Mouse (Mus musculus) neural tube, embryonic 15.5 days (tissue): ENCODE measurements at regions not wholly inside any gene's neighbourhood (a gene's known extent, or its start where the extent isn't known, plus 50 kb on each side); places are given as distances from the start of the nearest gene placed in this dataset.

Source experiments
- ATAC-seq: fragments of 200-750 bp; cut with Nextera tagmentation; 2 replicates; pipeline ENCODE4 v1.8.0; 2017; ENCODE audit warnings: mild to moderate bottlenecking, moderate TSS enrichment, moderate library complexity; ENCODE audit not compliant: low FRiP score
- H3K27ac ChIP-seq: fragments of 300-500 bp; sonication (generic); replicated peaks from 2 replicates; pipeline ENCODE4 v1.5.1; 2015; ENCODE audit warnings: mild to moderate bottlenecking, inconsistent platforms
- H3K27me3 ChIP-seq: fragments of 300-500 bp; sonication (generic); replicated peaks from 2 replicates; pipeline ENCODE4 v1.6.1; 2015; ENCODE audit warnings: inconsistent platforms
- H3K36me3 ChIP-seq: fragments of 300-500 bp; sonication (generic); 2 replicates; pipeline ENCODE4 v1.6.1; 2015; ENCODE audit warnings: inconsistent platforms
- H3K4me1 ChIP-seq: fragments of 300-500 bp; sonication (generic); 2 replicates; pipeline ENCODE4 v1.6.1; 2015; ENCODE audit warnings: inconsistent platforms
- H3K4me2 ChIP-seq: fragments of 300-500 bp; sonication (generic); 2 replicates; pipeline ENCODE4 v1.6.1; 2015; ENCODE audit warnings: inconsistent platforms, mild to moderate bottlenecking, moderate library complexity
- H3K4me3 ChIP-seq: fragments of 300-500 bp; sonication (generic); replicated peaks from 2 replicates; pipeline ENCODE4 v1.5.1; 2015; ENCODE audit warnings: mild to moderate bottlenecking, inconsistent platforms
- H3K9ac ChIP-seq: fragments of 300-500 bp; sonication (generic); replicated peaks from 2 replicates; pipeline ENCODE4 v1.6.1; 2015; ENCODE audit warnings: mild to moderate bottlenecking, inconsistent platforms
- H3K9me3 ChIP-seq: fragments of 300-500 bp; sonication (generic); replicated peaks from 2 replicates; pipeline ENCODE4 v1.6.1; 2016; ENCODE audit warnings: inconsistent platforms
- WGBS: fragments of 180-500 bp; shearing (Covaris S2); methylation state at CpG from one replicate; pipeline ENCODE4 v1.1.7; 2015; ENCODE audit warnings: mixed read lengths; 5-methylcytosine and 5-hydroxymethylcytosine counted together

- Histone ChIP-seq H3K9me3 (no peaks in the 10 kb centered on the region), H3K27ac (no peak overlapping the region), H3K4me3 (no peak overlapping the region), H3K27me3 (no peaks in the 10 kb centered on the region), H3K4me2 (no peak overlapping the region), H3K9ac (no peak overlapping the region), H3K36me3 (no peaks in the 10 kb centered on the region), H3K4me1 (no peaks in the 10 kb centered on the region)
- no peak for ATAC-seq
- WGBS, result 85% methylated on average over 7 of the region's 7 CpGs
Measured at GRCm38 (mm10) chr16:87017107-87017670, 336.8 kb upstream of the N6amt1 start.

- H3K36me3 ChIP-seq, result no peaks in the 10 kb centered on the region
- H3K9me3 ChIP-seq, result no peaks in the 10 kb centered on the region
- no peak overlapping the region for H3K4me2 ChIP-seq
- no peaks in the 10 kb centered on the region for H3K4me1 ChIP-seq
- H3K27ac ChIP-seq, result no peak overlapping the region; the same call in 1 of the 2 replicates
- H3K27me3 ChIP-seq, result no peaks in the 10 kb centered on the region
- no peak overlapping the region for H3K4me3 ChIP-seq
- no peak; the same call in 1 of the 2 replicates for ATAC-seq
- WGBS, result 63% methylated on average over 3 of the region's 3 CpGs
- H3K9ac ChIP-seq, result no peak overlapping the region
Measured at GRCm38 (mm10) chr16:87001579-87001978, 352.4 kb upstream of the N6amt1 start.

- no peaks in the 10 kb centered on the region for H3K9me3 ChIP-seq
- peak; percentile 81; the same call in 1 of the 2 replicates for ATAC-seq
- H3K27me3 ChIP-seq, result no peaks in the 10 kb centered on the region
- no peak overlapping the region for H3K9ac ChIP-seq
- no peak overlapping the region for H3K4me3 ChIP-seq
- no peaks in the 10 kb centered on the region for H3K4me1 ChIP-seq
- 34% methylated on average over 3 of the region's 3 CpGs for WGBS
- no peaks in the 10 kb centered on the region for H3K36me3 ChIP-seq
- H3K4me2 ChIP-seq, result no peak overlapping the region
- no peak overlapping the region; the same call in 1 of the 2 replicates for H3K27ac ChIP-seq
Measured at GRCm38 (mm10) chr16:87001135-87001534, 352.9 kb upstream of the N6amt1 start.

GRCm38 (mm10) chr16:86971691-86972090 lies 382.3 kb upstream of the N6amt1 start:
- no peak for ATAC-seq

GRCm38 (mm10) chr16:86949681-86950080 lies 404.3 kb upstream of the N6amt1 start:
- no peak for ATAC-seq
- Histone ChIP-seq H3K4me2 (no peak overlapping the region), H3K4me3 (no peak overlapping the region), H3K36me3 (no peaks in the 10 kb centered on the region), H3K27ac (no peak overlapping the region), H3K4me1 (no peaks in the 10 kb centered on the region), H3K9ac (no peak overlapping the region), H3K27me3 (no peaks in the 10 kb centered on the region), H3K9me3 (no peaks in the 10 kb centered on the region)
- WGBS, result 92% methylated on average over 6 of the region's 6 CpGs

More at GRCm38 (mm10) chr16:86971691-86972090, 382.3 kb upstream of the N6amt1 start:
- 93% methylated on average over 3 of the region's 3 CpGs for WGBS
- Histone ChIP-seq H3K9ac (no peak overlapping the region), H3K9me3 (no peaks in the 10 kb centered on the region), H3K27ac (no peak overlapping the region), H3K4me1 (no peaks in the 10 kb centered on the region), H3K4me3 (no peak overlapping the region), H3K4me2 (no peak overlapping the region), H3K27me3 (no peaks in the 10 kb centered on the region), H3K36me3 (no peaks in the 10 kb centered on the region)

GRCm38 (mm10) chr16:86945531-86946144 lies 408.3 kb upstream of the N6amt1 start:
- H3K4me1 ChIP-seq, result no peaks in the 10 kb centered on the region
- H3K4me3 ChIP-seq, result no peak overlapping the region
- no peaks in the 10 kb centered on the region for H3K36me3 ChIP-seq
- H3K9me3 ChIP-seq, result no peaks in the 10 kb centered on the region
- no peaks in the 10 kb centered on the region for H3K27me3 ChIP-seq
- no peak overlapping the region for H3K4me2 ChIP-seq
- H3K9ac ChIP-seq, result no peak overlapping the region
- whole genome bisulfite sequencing, result 88% methylated on average over 6 of the region's 6 CpGs
- no peak for ATAC-seq
- no peak overlapping the region for H3K27ac ChIP-seq

GRCm38 (mm10) chr16:86945058-86945457 lies 408.9 kb upstream of the N6amt1 start:
- ATAC-seq, result no peak
- H3K36me3 ChIP-seq, result no peaks in the 10 kb centered on the region
- H3K4me2 ChIP-seq, result no peak overlapping the region
- no peaks in the 10 kb centered on the region for H3K4me1 ChIP-seq
- no peak overlapping the region for H3K9ac ChIP-seq
- H3K27ac ChIP-seq, result no peak overlapping the region
- no peaks in the 10 kb centered on the region for H3K27me3 ChIP-seq
- H3K9me3 ChIP-seq, result no peaks in the 10 kb centered on the region
- H3K4me3 ChIP-seq, result no peak overlapping the region

GRCm38 (mm10) chr16:86934989-86935388 lies 419.0 kb upstream of the N6amt1 start:
- no peaks in the 10 kb centered on the region for H3K36me3 ChIP-seq
- H3K4me2 ChIP-seq, result no peak overlapping the region
- no peaks in the 10 kb centered on the region for H3K27me3 ChIP-seq
- H3K9me3 ChIP-seq, result no peaks in the 10 kb centered on the region
- no peak for ATAC-seq
- H3K4me3 ChIP-seq, result no peak overlapping the region
- 84% methylated on average over 2 of the region's 2 CpGs for WGBS
- H3K9ac ChIP-seq, result no peak overlapping the region
- H3K27ac ChIP-seq, result no peak overlapping the region
- H3K4me1 ChIP-seq, result no peaks in the 10 kb centered on the region

GRCm38 (mm10) chr16:86932765-86933164 lies 421.2 kb upstream of the N6amt1 start:
- H3K9ac ChIP-seq, result no peak overlapping the region
- H3K4me1 ChIP-seq, result no peaks in the 10 kb centered on the region
- H3K9me3 ChIP-seq, result no peaks in the 10 kb centered on the region
- no peak overlapping the region for H3K4me2 ChIP-seq
- H3K27ac ChIP-seq, result no peak overlapping the region
- peak; percentile 87 for ATAC-seq
- 18% methylated on average over 3 of the region's 3 CpGs for WGBS
- no peak overlapping the region for H3K4me3 ChIP-seq
- H3K27me3 ChIP-seq, result no peaks in the 10 kb centered on the region
- no peaks in the 10 kb centered on the region for H3K36me3 ChIP-seq

- H3K9ac ChIP-seq, result no peak overlapping the region
- no peaks in the 10 kb centered on the region for H3K4me1 ChIP-seq
- H3K36me3 ChIP-seq, result no peaks in the 10 kb centered on the region
- H3K9me3 ChIP-seq, result no peaks in the 10 kb centered on the region
- H3K27me3 ChIP-seq, result no peaks in the 10 kb centered on the region
- 16% methylated on average over 2 of the region's 2 CpGs for WGBS
- ATAC-seq, result no peak
- no peak overlapping the region for H3K4me3 ChIP-seq
- H3K27ac ChIP-seq, result no peak overlapping the region
- no peak overlapping the region for H3K4me2 ChIP-seq
Measured at GRCm38 (mm10) chr16:86897967-86898710, 455.8 kb upstream of the N6amt1 start.

GRCm38 (mm10) chr16:86894982-86895381 lies 459.0 kb upstream of the N6amt1 start:
- Histone ChIP-seq H3K27ac (no peak overlapping the region), H3K4me3 (no peak overlapping the region), H3K4me1 (no peaks in the 10 kb centered on the region), H3K27me3 (no peaks in the 10 kb centered on the region), H3K9ac (no peak overlapping the region), H3K9me3 (no peaks in the 10 kb centered on the region), H3K4me2 (no peak overlapping the region), H3K36me3 (no peaks in the 10 kb centered on the region)
- no peak for ATAC-seq
- WGBS, result 71% methylated on average over 3 of the region's 3 CpGs

GRCm38 (mm10) chr16:86894333-86894732 lies 459.7 kb upstream of the N6amt1 start:
- no peak overlapping the region for H3K27ac ChIP-seq
- H3K9ac ChIP-seq, result no peak overlapping the region
- H3K27me3 ChIP-seq, result no peaks in the 10 kb centered on the region
- H3K4me2 ChIP-seq, result no peak overlapping the region
- H3K4me3 ChIP-seq, result no peak overlapping the region
- WGBS, result 59% methylated on average over 5 of the region's 5 CpGs
- no peak for ATAC-seq
- H3K36me3 ChIP-seq, result no peaks in the 10 kb centered on the region
- H3K4me1 ChIP-seq, result no peaks in the 10 kb centered on the region
- no peaks in the 10 kb centered on the region for H3K9me3 ChIP-seq
